Mouse (Mus musculus) frontal cortex, adult 2 months (tissue): ENCODE measurements around the gene Hectd4. TPM values are rescaled to one million over a fixed set of nuclear protein-coding genes. Genes with fewer than 3 reads are reported as not detected.
"Not testable (repeated sequence)": the region's sequence is repeated elsewhere in the genome, so short reads cannot be mapped to it uniquely, and the experiment has no call there.

ENCODE experiments used
- DNase-seq, 2 experiments: peaks; one replicate each; pipeline ENCODE4 v3.0.0; 2022; ENCODE audit warnings: low spot score in 1 of 2; ENCODE audit errors: extremely low spot score in 1 of 2
- polyA plus RNA-seq: library from polyadenylated mRNA; depleted of rRNA; stranded (reverse); fragments of >200 nt; gene quantifications from 2 replicates; pipeline ENCODE4 v1.2.3, GENCODE M21; 2012

Hectd4 gene
- polyA plus RNA-seq, 1 experiment: 77.4 TPM

GRCm38 (mm10) chr5:121205537-121206130, 14.4 kb upstream of the Hectd4 start:
- not testable (repeated sequence) for DNase-seq

GRCm38 (mm10) chr5:121206540-121206939, 13.5 kb upstream of the Hectd4 start:
- DNase-seq: no peak

- DNase-seq: no peak
Measured at GRCm38 (mm10) chr5:121206984-121207383, 13.0 kb upstream of the Hectd4 start.

GRCm38 (mm10) chr5:121209755-121210600, 10.0 kb upstream of the Hectd4 start:
- no peak for DNase-seq

- DNase-seq: no peak
Measured at GRCm38 (mm10) chr5:121210601-121210924, 9.5 kb upstream of the Hectd4 start.

- DNase-seq: no peak
Measured at GRCm38 (mm10) chr5:121212108-121212507, 7.9 kb upstream of the Hectd4 start.

DNA sequence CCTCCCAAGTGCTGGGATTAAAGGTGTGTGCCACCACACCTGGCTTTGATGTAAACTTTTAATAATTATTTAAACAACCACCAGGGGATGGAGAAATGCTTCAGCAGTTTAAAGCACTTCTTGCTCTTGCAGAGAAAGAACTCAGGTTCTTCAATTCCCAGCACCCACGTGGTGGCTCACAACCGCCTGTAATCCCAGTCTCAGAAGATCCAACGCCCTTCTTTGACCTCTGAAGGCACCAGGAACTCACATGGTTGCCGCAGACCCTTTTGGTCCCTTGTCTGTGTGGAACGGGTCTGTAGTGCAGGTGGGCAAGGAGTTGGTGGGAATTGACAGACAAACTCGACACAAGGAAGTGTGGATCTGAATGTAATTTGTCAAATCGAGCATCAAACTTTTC, 5.3 kb upstream of the Hectd4 start:
- no peak for DNase-seq

- peak in 1 of 2 experiments; percentile 86 for DNase-seq
Measured at GRCm38 (mm10) chr5:121215380-121216125, 4.5 kb upstream of the Hectd4 start.

GRCm38 (mm10) chr5:121216126-121216446, 3.9 kb upstream of the Hectd4 start:
- DNase-seq: no peak

DNA sequence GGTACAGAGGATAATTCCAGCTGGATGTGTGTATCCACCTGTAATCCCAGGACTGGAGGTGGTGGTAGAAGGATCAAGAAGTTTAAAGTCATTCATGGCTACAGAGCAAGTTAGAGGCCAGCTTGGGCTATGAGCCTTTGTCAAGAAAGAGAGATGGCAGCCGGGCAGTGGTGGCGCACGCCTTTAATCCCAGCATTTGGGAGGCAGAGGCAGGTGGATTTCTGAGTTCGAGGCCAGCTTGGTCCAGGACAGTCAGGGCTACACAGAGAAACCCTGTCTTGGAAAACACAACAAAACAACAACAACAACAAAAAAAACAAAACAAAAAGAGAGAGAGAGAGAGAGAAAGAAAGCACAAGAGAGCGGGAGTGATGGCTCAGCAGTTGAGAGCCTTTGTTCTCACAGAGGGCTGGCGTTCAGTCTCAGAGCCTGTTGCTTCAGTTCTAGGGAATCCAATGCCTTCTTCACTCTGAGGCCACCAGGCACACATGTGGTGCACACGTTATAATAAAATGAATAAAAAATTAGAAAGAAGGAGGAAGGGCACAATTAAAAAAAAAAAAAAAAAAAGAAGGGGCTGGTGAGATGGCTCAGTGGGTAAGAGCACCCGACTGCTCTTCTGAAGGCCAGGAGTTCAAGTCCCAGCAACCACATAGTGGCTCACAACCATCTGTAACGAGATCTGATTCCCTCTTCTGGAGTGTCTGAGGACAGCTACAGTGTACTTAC, 3.3 kb upstream of the Hectd4 start:
- not testable (repeated sequence) for DNase-seq

DNA sequence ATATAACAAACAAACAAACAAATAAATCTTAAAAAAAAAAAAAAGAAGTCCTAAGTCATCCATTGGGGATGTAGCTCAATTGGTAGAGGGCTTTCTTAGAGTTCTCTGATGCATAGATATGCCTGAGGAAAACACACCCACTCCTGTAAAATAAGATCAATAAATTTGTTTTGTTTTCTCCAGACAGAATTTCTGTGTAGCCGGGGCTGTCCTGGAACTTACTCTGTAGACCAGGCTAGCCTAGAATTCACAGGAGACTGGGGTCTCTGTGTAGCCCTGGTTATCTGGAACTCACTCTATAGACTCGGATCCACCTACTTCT, 2.7 kb upstream of the Hectd4 start:
- no peak for DNase-seq

GRCm38 (mm10) chr5:121219190-121219589, 829 bp upstream of the Hectd4 start:
- DNase-seq: no peak

GRCm38 (mm10) chr5:121220732-121221301, 798 bp downstream of the Hectd4 start:
- no peak for DNase-seq

DNA sequence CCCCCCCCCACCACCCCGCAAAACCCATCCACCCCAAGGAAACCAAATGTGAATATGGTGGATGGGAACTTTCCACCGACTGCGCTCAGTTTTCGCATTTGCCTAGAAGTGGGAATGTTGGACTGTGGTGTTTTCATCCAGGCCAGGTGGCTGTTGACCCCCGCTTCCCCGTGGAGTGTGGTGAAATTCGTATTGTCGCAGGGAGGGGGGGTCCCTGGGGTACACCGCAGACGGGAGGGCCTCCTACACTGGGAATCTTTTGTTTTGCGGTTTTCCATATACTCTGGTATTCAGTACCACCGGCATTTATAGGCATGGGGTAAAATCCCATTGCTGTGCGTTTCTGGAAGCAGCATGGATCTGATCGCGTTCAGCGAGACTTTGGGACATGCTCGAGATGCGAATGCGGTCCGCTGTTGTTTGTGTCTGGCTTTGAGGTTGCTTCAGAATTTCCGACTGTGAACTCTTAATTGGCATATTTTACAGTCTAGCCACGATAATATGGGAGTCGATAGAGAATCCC, 1.4 kb downstream of the Hectd4 start:
- no peak for DNase-seq

DNA sequence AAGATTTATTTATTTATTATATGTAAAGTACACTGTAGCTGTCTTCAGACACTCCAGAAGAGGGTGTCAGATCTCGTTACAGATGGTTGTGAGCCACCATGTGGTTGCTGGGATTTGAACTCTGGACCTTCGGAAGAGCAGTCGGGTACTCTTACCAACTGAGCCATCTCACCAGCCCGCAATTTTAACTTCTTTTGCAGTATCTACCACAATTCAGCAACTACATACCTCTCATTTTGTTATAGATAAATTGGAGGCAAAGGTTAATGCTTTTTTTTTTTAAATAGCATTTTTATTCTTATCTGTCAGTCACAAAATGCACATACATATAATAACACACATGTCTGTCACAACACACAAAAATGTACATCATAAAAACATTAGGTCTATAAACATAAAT, 4.0 kb downstream of the Hectd4 start:
- DNase-seq: not testable (repeated sequence)

DNA sequence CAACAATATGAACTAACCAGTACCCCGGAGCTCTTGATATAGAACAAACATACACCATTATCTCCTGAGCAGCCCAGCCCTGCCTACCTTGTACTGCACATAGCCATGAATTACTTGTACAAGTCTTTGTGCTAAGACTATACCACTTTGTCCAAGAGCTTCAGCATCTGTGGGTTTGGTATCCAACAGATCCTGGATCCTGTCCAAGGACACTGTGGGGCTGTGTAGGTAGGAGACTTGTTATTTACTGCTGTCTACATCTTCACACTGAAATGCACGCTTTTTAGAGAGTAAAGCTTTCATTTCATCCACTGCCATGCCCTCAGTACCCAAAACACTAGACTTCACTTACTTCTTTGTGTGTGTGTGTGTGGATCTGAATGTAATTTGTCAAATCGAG, 4.8 kb downstream of the Hectd4 start:
- DNase-seq: peak in 1 of 2 experiments; percentile 42

DNA sequence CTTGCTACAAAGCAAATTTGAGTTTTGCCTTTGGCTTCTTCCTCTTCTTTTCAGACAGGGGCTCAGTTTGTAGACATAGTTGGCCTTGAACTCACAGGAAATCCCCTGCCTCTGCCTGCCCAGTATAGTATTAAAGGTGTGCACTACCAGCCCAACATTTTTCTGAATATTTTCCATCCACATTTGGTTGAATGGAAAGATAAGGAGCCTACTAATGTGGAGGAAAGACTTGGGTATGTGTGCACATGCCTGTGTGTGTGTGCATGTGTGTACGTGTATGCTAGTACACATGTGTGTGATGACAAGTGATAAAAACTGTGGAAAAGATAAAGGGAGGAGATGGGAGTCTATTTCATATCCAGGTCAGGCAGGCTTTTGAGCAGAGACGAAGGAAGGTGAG, 5.8 kb downstream of the Hectd4 start:
- no peak for DNase-seq

DNA sequence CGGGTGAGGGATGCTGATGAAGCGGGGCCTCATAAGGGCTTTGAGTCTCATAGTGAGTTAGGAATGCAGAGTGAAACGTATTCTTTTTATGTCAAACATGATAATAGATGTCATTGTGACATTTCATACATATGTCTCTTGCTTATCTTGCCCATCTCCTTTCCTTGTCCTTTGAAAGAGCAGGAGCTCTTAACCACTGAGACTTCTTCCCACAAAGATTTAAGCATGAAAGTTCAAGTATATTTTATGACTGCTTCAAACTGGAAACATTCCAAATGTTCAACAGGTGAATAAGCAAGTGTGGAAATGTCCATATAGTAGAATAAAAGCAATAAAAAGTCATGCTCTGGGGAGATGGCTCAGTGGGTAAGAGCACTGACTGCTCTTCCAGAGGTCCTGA, 6.4 kb downstream of the Hectd4 start:
- DNase-seq: no peak

DNA sequence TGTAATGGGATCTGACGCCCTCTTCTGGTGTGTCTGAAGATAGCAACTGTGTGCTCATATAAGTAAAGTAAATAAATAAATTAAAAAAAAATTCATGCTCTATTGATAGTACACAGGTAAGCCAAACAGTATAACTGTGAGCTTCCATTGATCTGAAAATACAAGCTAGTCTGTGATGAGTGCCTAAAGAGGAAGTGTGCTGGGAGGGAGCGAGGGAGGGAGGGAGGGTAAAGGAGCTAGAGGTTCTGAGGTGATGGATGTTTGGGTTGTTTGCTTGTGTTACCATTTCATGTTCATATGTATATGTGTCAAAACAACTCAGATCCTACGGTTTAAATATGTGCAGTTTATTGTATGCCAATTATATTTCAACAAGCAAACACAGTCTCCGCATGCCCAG, 6.8 kb downstream of the Hectd4 start:
- no peak for DNase-seq

DNA sequence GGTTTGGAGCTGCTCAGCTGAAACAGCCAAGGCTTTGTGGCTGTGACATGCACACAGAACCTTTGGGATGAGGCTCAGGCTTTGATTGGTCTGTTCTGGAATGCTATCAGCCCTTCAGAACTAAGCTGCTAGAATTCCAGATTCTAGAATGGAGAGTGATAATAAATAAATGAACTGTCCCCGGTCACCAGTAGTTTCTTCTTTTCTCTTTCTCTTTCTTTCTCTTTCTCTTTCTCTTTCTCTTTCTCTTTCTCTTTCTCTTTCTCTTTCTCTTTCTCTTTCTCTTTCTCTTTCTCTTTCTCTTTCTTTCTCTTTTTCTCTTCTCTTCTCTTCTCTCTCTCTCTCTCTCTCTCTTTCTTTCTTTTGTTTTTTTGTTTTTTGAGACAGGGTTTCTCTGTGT, 7.3 kb downstream of the Hectd4 start:
- not testable (repeated sequence) for DNase-seq

DNA sequence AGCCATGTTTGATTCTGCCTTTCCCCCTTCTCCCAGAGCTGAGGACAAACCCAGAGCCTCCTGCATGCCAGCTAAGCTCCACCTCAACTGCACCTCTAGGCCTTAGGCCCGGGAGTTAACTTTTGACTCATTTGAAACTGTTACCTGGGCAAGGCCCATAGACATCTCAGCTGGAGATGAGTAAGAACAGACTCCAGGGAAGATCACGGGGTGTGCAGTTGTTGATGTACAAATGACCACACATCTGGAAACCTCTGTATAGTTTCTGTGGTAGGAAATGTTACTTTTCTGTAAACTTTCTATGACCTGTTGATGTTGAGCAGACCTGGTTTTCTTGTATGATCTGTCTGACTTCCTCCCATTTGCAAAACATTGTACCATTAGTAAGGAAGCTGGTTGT, 9.2 kb downstream of the Hectd4 start:
- DNase-seq: no peak
